Mouse (Mus musculus) kidney, postnatal 36 days (tissue): Measurements from ENCODE around the gene Tmprss2.
"Not testable (repeated sequence)": the region's sequence is repeated elsewhere in the genome, so short reads cannot be mapped to it uniquely, and the experiment has no call there.

Source experiments
- DNase-seq, 2 experiments: peaks; one replicate each; pipeline ENCODE4 v3.0.0; 2021 to 2022; ENCODE audit warnings: mixed read lengths in 2 of 2

The Tmprss2 gene

GRCm38 (mm10) chr16:97582876-97583275, 28.1 kb downstream of the Tmprss2 start:
- DNase-seq = not testable (repeated sequence)

- DNase-seq = no peak
These were observed 41.6 kb downstream of the Tmprss2 start for GRCm38 (mm10) chr16:97569426-97569825.

GRCm38 (mm10) chr16:97568662-97569061, 42.3 kb downstream of the Tmprss2 start:
- DNase-seq = peak; percentile 44 to 85

- DNase-seq = no peak
These were observed 66.7 kb downstream of the Tmprss2 start for GRCm38 (mm10) chr16:97544340-97544739.

- DNase-seq = no peak
These were observed 74.1 kb downstream of the Tmprss2 start for GRCm38 (mm10) chr16:97536859-97537258.

- peak; percentile 67 to 81 for DNase-seq
These were observed 75.1 kb downstream of the Tmprss2 start for GRCm38 (mm10) chr16:97535808-97536413.

GRCm38 (mm10) chr16:97534876-97535461, 76.0 kb downstream of the Tmprss2 start:
- DNase-seq = peak; percentile 64 to 75

GRCm38 (mm10) chr16:97534448-97534847, 76.5 kb downstream of the Tmprss2 start:
- DNase-seq = peak; percentile 14 to 39

- no peak for DNase-seq
These were observed 77.2 kb downstream of the Tmprss2 start for GRCm38 (mm10) chr16:97533751-97534150.

- DNase-seq = no peak
These were observed 77.9 kb downstream of the Tmprss2 start for GRCm38 (mm10) chr16:97533126-97533525.

- no peak for DNase-seq
These were observed 81.8 kb downstream of the Tmprss2 start for GRCm38 (mm10) chr16:97529241-97529640.

- DNase-seq = peak; percentile 56 to 78
These were observed 88.0 kb downstream of the Tmprss2 start for GRCm38 (mm10) chr16:97523024-97523423.

- DNase-seq = no peak
These were observed 89.0 kb downstream of the Tmprss2 start for GRCm38 (mm10) chr16:97521983-97522382.

- DNase-seq = no peak
These were observed 94.7 kb downstream of the Tmprss2 start for GRCm38 (mm10) chr16:97516341-97516740.
